Mouse (Mus musculus) heart, embryonic 10.5 days (tissue): ENCODE results near the gene Rnf181. TPM values are rescaled to one million over a fixed set of nuclear protein-coding genes. Genes with fewer than 3 reads are reported as not detected.

Source experiments
- DNase-seq: peaks from one replicate; pipeline ENCODE4 v3.0.0-alpha.2; 2017; ENCODE audit warnings: low spot score
- H3K27ac ChIP-seq: fragments of 300-500 bp; sonication (generic); 2 replicates; pipeline ENCODE4 v1.5.1; 2016; ENCODE audit warnings: mild to moderate bottlenecking
- H3K27me3 ChIP-seq: fragments of 300-500 bp; sonication (generic); 2 replicates; pipeline ENCODE4 v1.6.1; 2016; ENCODE audit warnings: mild to moderate bottlenecking; ENCODE audit not compliant: poor library complexity, insufficient read depth, severe bottlenecking
- H3K36me3 ChIP-seq: fragments of 300-500 bp; sonication (generic); 2 replicates; pipeline ENCODE4 v1.6.1; 2016; ENCODE audit warnings: mild to moderate bottlenecking, moderate library complexity
- H3K4me1 ChIP-seq: fragments of 300-500 bp; sonication (generic); 2 replicates; pipeline ENCODE4 v1.6.1; 2016; ENCODE audit warnings: mild to moderate bottlenecking
- H3K4me3 ChIP-seq: fragments of 300-500 bp; sonication (generic); 2 replicates; pipeline ENCODE4 v1.5.1; 2016; ENCODE audit warnings: mild to moderate bottlenecking, moderate library complexity
- H3K9me3 ChIP-seq: fragments of 300-500 bp; sonication (generic); 2 replicates; pipeline ENCODE4 v1.6.1; 2016; ENCODE audit warnings: mild to moderate bottlenecking, moderate library complexity
- WGBS: fragments of 180-500 bp; shearing (Covaris S2); methylation state at CpG from one replicate; pipeline ENCODE4 v1.1.7; 2016; 5-methylcytosine and 5-hydroxymethylcytosine counted together
- polyA plus RNA-seq: library from polyadenylated mRNA; unstranded; fragments of >200 nt; fragmentation: Nextera tagmentation; extraction: Ambion mirVana; gene quantifications from 2 replicates; pipeline ENCODE4 v1.2.1, GENCODE M21; 2016

The Rnf181 gene
- polyA plus RNA-seq, 1 experiment from 2014 or later, result 127 TPM

- 70% methylated on average over 5 of the region's 5 CpGs for WGBS
- peaks cover 54% of the 10 kb centered on the region for H3K4me1 ChIP-seq
- no peak for DNase-seq
- no peak overlapping the region for H3K27ac ChIP-seq
- H3K9me3 ChIP-seq, result no peaks in the 10 kb centered on the region
- H3K36me3 ChIP-seq, result peaks cover 35% of the 10 kb centered on the region
- H3K4me3 ChIP-seq, result no peak overlapping the region
- no peaks in the 10 kb centered on the region for H3K27me3 ChIP-seq
These were observed 13.9 kb downstream of the Rnf181 start for GRCm38 (mm10) chr6:72352636-72353405.

DNA sequence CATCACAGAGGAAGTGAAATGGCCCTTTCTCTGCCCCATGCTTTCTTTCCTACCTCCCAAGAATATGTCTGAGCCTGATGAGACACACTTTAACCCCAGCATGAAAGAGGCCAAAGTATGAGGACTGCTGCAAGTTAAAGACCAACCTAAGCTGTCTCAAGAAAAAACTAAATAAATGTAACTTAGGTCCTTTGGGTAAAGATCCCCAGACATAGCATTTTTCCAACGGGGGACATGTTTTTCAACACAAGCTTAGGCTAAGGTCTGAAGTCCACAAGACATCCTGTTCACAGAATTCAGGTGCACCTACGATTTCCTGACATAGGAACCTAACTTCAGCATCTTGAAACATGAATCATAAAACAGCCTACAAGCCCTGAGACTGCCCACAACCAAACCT, 16.5 kb downstream of the Rnf181 start:
- Histone ChIP-seq H3K27me3 (no peaks in the 10 kb centered on the region), H3K4me3 (no peak overlapping the region), H3K36me3 (peaks cover 27% of the 10 kb centered on the region), H3K9me3 (no peaks in the 10 kb centered on the region), H3K27ac (no peak overlapping the region), H3K4me1 (peaks cover 43% of the 10 kb centered on the region)
- 92% methylated on average over 2 of the region's 2 CpGs for WGBS
- no peak for DNase-seq

DNA sequence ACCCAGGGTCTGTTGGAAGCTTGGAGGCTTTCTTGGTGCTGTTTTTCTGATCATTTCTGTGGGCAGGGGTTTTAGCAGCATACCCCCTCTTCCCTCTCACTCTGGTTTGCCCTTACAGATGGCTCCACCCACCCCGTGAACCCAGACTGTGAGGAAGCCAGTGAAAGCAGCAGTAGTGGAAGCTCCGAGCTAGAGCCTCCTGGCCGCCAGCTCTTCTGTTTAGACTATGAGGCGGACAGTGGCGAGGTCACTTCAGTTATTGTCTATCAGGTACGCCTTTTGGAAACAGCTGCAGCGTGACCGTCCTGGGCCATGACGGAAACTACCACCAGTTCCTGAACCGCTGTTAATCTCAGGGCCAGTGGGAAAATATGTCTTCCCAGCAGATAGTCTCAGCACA, 18.3 kb downstream of the Rnf181 start:
- peak overlapping the region; percentile 83; the same call in 1 of the 2 replicates for H3K4me3 ChIP-seq
- peaks cover 46% of the 10 kb centered on the region for H3K4me1 ChIP-seq
- DNase-seq, result no peak
- H3K27me3 ChIP-seq, result no peaks in the 10 kb centered on the region
- H3K36me3 ChIP-seq, result peaks cover 27% of the 10 kb centered on the region
- H3K27ac ChIP-seq, result 0 out of 2 replicates have a peak overlapping the region, but pooled peaks have one; percentile 98
- WGBS, result 73% methylated on average over 10 of the region's 10 CpGs
- no peaks in the 10 kb centered on the region for H3K9me3 ChIP-seq

DNA sequence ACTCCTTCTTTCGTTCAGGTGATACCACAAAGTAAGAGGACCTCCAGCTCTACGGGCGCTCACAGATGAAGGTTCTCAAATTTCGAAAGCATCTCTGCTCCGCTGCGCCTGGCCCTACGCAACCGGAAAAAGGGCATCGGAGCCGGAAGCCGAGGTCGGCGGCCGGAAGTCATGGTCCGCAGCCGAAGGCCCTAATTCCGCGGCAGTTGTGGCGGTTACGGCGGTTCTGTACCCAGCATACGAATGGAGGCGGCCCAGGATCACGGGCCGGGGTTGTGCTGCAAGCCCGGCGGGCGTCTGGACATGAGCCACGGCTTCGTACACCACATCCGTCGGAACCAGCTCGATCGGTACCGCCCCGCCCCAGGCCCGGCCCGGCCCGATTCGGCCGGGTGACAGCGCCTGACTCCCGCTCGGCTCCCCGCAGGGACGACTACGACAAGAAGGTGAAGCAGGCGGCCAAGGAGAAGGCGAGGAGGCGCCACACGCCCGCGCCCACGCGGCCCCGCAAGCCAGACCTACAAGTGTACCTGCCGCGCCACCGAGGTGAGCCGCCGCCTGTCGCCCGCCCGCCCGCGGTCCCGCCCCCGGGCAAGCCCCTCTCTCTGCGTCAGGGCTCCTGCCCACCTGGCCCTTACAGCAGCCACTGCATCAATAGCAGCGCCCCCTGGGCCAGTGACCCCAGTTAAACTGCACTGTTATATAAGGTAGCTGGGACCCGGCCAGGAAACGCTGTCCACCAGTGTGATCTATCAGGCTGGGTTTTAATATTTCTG, 19.4 kb downstream of the Rnf181 start, which contains the start of gene 0610030E20Rik:
Gene 0610030E20Rik, plus strand, starts transcription at position 152 of the 776 bp plus-strand sequence.
- peak; percentile 91 for DNase-seq
- WGBS, result under 1% methylated on average over 72 of the region's 72 CpGs
- Histone ChIP-seq H3K9me3 (no peaks in the 10 kb centered on the region), H3K4me1 (peaks cover 47% of the 10 kb centered on the region), H3K27me3 (no peaks in the 10 kb centered on the region), H3K27ac (peak within 1 kb of the TSS; percentile 98), H3K4me3 (peak within 1 kb of the TSS; percentile 83), H3K36me3 (peaks cover 33% of the 10 kb centered on the region)

DNA sequence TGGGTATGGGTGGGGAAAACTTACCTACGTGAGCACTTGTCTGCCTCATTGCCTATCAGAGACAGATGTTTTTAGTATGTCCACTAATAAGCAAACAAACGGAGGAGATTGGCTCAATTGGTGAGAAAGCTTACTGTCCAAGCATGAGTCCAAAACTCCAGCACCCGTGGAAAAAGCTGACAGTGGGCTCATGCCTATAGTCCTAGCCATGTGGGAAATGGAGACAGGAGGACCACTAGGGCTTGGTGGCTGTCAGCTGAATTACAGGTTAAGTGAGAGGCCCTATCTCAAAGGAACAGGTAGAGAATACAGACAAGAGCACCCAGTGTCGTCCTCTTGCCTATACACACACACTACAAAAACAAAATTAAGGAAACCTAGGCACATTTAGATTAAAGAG, 20.5 kb downstream of the Rnf181 start:
- Histone ChIP-seq H3K27ac (no peak overlapping the region), H3K4me3 (no peak overlapping the region), H3K27me3 (no peaks in the 10 kb centered on the region), H3K4me1 (peaks cover 42% of the 10 kb centered on the region), H3K9me3 (no peaks in the 10 kb centered on the region), H3K36me3 (peaks cover 38% of the 10 kb centered on the region)
- 83% methylated on average over 4 of the region's 4 CpGs for WGBS
- DNase-seq, result no peak

- peaks cover 37% of the 10 kb centered on the region for H3K4me1 ChIP-seq
- DNase-seq, result no peak
- H3K36me3 ChIP-seq, result peaks cover 39% of the 10 kb centered on the region
- H3K27me3 ChIP-seq, result no peaks in the 10 kb centered on the region
- H3K9me3 ChIP-seq, result no peaks in the 10 kb centered on the region
- H3K4me3 ChIP-seq, result peak overlapping the region; percentile 95
- H3K27ac ChIP-seq, result peak overlapping the region; percentile 97
- 47% methylated on average over 6 of the region's 6 CpGs for WGBS
These were observed 21.1 kb downstream of the Rnf181 start for GRCm38 (mm10) chr6:72345633-72346032.

DNA sequence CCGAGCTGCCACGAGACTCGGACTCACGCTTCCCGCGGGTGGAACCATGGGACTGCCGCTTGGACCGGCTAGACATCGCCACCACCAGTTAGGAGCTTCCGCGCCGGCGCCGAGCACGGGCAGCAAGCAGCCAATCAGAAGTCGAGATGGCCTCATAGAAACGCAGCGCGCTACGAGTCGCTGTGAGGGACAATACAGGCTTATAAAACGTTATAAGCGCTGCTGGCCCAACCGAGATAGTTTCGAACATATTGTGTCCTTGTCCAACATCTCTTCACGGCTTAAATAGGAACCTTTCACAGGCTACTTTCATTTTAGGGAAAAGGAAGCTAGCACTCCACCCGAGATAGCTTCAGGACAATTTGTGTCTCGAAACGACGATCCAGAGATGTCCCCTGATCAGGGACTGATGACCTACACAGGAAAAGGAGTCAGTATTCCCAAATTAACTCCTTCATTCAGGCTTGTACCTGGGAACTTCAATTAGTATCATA, 21.6 kb downstream of the Rnf181 start, which contains the start of gene Usp39:
Gene Usp39, minus strand, starts transcription at position 111 of the 494 bp plus-strand sequence.
- under 1% methylated on average over 30 of the region's 30 CpGs for WGBS
- H3K4me1 ChIP-seq, result peaks cover 37% of the 10 kb centered on the region
- H3K27me3 ChIP-seq, result no peaks in the 10 kb centered on the region
- no peaks in the 10 kb centered on the region for H3K9me3 ChIP-seq
- peak; percentile 96 for DNase-seq
- peak within 1 kb of the TSS; percentile 95 for H3K4me3 ChIP-seq
- peaks cover 38% of the 10 kb centered on the region for H3K36me3 ChIP-seq
- H3K27ac ChIP-seq, result peak within 1 kb of the TSS; percentile 97

DNA sequence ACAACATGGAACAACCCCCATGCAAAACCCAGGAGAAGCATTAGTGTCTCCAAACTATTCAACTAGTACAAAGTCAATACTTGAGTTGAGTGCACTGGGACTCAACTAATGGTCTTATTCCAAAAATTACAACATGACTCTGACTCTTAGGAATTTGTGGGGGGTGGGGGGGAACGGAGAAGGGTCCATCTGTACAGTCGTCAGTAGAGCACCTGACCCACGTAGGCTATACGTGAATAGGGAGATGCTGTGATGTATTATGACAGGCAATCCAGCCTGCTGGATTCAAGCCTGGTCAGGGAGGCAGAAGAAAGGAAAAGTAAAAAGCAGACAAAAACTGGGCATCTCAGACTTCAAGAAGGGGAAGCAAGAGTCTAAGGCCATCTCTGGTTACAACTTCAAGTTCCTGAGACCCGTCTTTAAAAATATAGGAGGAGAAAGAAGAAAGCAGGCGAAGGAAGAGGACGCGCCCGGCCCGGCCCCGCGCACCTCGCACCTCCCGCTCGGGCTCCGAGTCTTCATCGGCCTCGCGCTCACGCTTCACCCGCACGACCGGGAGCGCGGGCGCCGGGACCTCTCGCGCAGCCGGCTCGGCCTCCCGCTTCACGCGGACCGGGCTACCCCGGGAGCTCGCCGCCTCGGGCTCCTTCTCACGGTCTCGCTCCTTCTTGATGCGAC, 22.2 kb downstream of the Rnf181 start:
- no peaks in the 10 kb centered on the region for H3K9me3 ChIP-seq
- no peak for DNase-seq
- peaks cover 38% of the 10 kb centered on the region for H3K36me3 ChIP-seq
- peak overlapping the region; percentile 95 for H3K4me3 ChIP-seq
- WGBS, result under 1% methylated on average over 42 of the region's 42 CpGs
- H3K27ac ChIP-seq, result peak overlapping the region; percentile 97
- no peaks in the 10 kb centered on the region for H3K27me3 ChIP-seq
- peaks cover 37% of the 10 kb centered on the region for H3K4me1 ChIP-seq

GRCm38 (mm10) chr6:72340481-72340880, 26.3 kb downstream of the Rnf181 start:
- WGBS, result 72% methylated on average over 2 of the region's 2 CpGs
- Histone ChIP-seq H3K4me1 (peaks cover 14% of the 10 kb centered on the region), H3K36me3 (peaks cover 66% of the 10 kb centered on the region), H3K27ac (no peak overlapping the region), H3K9me3 (no peaks in the 10 kb centered on the region), H3K4me3 (no peak overlapping the region), H3K27me3 (no peaks in the 10 kb centered on the region)
- DNase-seq, result no peak

GRCm38 (mm10) chr6:72333111-72333510, 33.6 kb downstream of the Rnf181 start:
- no peaks in the 10 kb centered on the region for H3K27me3 ChIP-seq
- no peak for DNase-seq
- no peaks in the 10 kb centered on the region for H3K9me3 ChIP-seq
- peaks cover 94% of the 10 kb centered on the region for H3K36me3 ChIP-seq
- no peak overlapping the region for H3K4me3 ChIP-seq
- WGBS, result 46% methylated on average over 5 of the region's 5 CpGs
- peaks cover 10% of the 10 kb centered on the region; the same call in 1 of the 2 replicates for H3K4me1 ChIP-seq
- peak overlapping the region; percentile 47; the same call in 1 of the 2 replicates for H3K27ac ChIP-seq

DNA sequence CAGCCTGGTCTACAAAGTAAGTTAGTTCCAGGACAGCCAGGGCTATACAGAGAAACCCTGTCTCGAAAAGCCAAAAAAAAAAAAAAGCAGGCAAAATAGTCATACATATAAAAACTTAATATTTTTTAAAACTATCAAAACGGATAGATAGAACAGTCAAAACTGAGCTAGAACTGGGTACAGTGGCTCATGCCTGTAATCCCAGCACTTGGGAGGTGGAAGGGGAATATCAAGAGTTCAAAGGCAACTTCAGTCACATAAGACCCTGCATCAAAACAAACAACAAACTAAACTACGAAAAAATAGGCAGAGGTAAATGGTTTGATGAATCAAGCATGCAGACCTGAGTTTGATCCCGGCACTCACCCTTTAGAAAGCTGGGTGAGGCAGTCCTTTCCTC, 36.6 kb downstream of the Rnf181 start:
- Histone ChIP-seq H3K27me3 (no peaks in the 10 kb centered on the region), H3K36me3 (peaks cover 91% of the 10 kb centered on the region), H3K4me1 (peaks cover 10% of the 10 kb centered on the region; the same call in 1 of the 2 replicates), H3K9me3 (no peaks in the 10 kb centered on the region), H3K27ac (no peak overlapping the region), H3K4me3 (no peak overlapping the region)
- no peak for DNase-seq
- WGBS, result 85% methylated on average over 4 of the region's 4 CpGs

- H3K27ac ChIP-seq, result no peak overlapping the region
These were observed 37.7 kb downstream of the Rnf181 start for GRCm38 (mm10) chr6:72329019-72329418.

More at GRCm38 (mm10) chr6:72329019-72329418, 37.7 kb downstream of the Rnf181 start:
- WGBS, result 93% methylated on average over 5 of the region's 5 CpGs
- H3K9me3 ChIP-seq, result no peaks in the 10 kb centered on the region
- no peaks in the 10 kb centered on the region for H3K27me3 ChIP-seq
- H3K4me3 ChIP-seq, result no peak overlapping the region
- no peak for DNase-seq
- peaks cover 10% of the 10 kb centered on the region; the same call in 1 of the 2 replicates for H3K4me1 ChIP-seq
- peaks cover 91% of the 10 kb centered on the region for H3K36me3 ChIP-seq
